Mouse (Mus musculus) hindbrain, embryonic 13.5 days (tissue): ENCODE measurements at regions not wholly inside any gene's neighbourhood (a gene's known extent, or its start where the extent isn't known, plus 50 kb on each side); places are given as distances from the start of the nearest gene placed in this dataset.

Experiments used
- ATAC-seq: fragments of 200-750 bp; cut with Nextera tagmentation; 2 replicates; pipeline ENCODE4 v1.8.0; 2017; ENCODE audit warnings: moderate TSS enrichment; ENCODE audit not compliant: low FRiP score
- H3K27ac ChIP-seq: fragments of 300-500 bp; sonication (generic); 2 replicates; pipeline ENCODE4 v1.5.1; 2015; ENCODE audit warnings: inconsistent platforms, mild to moderate bottlenecking, moderate library complexity
- H3K27me3 ChIP-seq: fragments of 300-500 bp; sonication (generic); 2 replicates; pipeline ENCODE4 v1.6.1; 2015; ENCODE audit warnings: mild to moderate bottlenecking, inconsistent platforms
- H3K36me3 ChIP-seq: fragments of 300-500 bp; sonication (generic); 2 replicates; pipeline ENCODE4 v1.6.1; 2015; ENCODE audit warnings: mild to moderate bottlenecking, inconsistent platforms
- H3K4me1 ChIP-seq: fragments of 300-500 bp; sonication (generic); replicated peaks from 2 replicates; pipeline ENCODE4 v1.6.1; 2015; ENCODE audit warnings: inconsistent platforms
- H3K4me2 ChIP-seq: fragments of 300-500 bp; sonication (generic); 2 replicates; pipeline ENCODE4 v1.6.1; 2015; ENCODE audit warnings: inconsistent platforms, mild to moderate bottlenecking, moderate library complexity
- H3K4me3 ChIP-seq: fragments of 300-500 bp; sonication (generic); 2 replicates; pipeline ENCODE4 v1.5.1; 2015; ENCODE audit warnings: mild to moderate bottlenecking, inconsistent platforms
- H3K9ac ChIP-seq: fragments of 300-500 bp; sonication (generic); 2 replicates; pipeline ENCODE4 v1.6.1; 2015; ENCODE audit warnings: mild to moderate bottlenecking, inconsistent platforms
- H3K9me3 ChIP-seq: fragments of 300-500 bp; sonication (generic); 2 replicates; pipeline ENCODE4 v1.6.1; 2016; ENCODE audit warnings: inconsistent platforms
- WGBS: fragments of 180-500 bp; shearing (Covaris S2); methylation state at CpG from one replicate; pipeline ENCODE4 v1.1.7; 2015; 5-methylcytosine and 5-hydroxymethylcytosine counted together

DNA sequence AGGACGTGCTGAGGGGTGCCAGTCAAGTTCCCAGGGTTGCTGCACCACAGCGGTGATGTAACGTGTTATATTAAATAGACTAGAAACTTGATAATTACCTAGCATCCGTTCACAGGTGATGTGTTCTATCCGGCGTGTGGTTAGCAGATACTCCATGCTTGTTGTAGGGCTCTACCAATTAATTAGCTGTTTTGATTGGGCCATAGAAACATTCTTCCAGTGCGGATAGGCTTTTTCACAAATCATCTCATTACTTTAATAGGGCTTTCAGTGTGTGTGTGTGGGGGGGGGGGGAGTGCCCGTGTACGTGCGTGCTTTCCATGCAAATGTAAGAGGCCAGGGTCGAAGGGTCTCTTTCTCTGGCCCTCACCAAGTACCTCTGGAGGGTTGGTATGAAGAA is 110.6 kb downstream of the Kctd15 start:
- no peak for ATAC-seq
- 86% methylated on average over 11 of the region's 11 CpGs for WGBS

DNA sequence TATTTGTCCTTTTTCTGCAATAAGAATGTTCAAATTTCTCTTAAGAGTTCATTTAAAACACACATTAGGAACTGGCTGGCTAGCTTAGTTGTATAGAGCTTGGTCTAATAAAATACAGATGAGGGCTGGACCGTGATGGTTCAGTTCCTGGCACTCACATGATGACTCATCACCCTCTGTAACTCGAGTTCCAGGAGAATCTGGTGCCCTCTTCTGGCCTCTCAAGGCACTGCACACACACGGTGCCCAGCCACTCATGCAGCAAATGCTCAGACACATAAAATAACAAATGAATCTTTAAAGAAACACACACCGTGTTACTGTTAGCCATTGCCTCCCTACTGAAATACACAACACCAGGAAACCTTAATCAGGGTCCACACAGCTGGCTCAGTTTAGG is 114.6 kb downstream of the Kctd15 start:
- H3K9ac ChIP-seq: no peak overlapping the region
- H3K9me3 ChIP-seq: no peaks in the 10 kb centered on the region; the same call in 1 of the 2 replicates
- no peak for ATAC-seq
- no peaks in the 10 kb centered on the region for H3K36me3 ChIP-seq
- no peak overlapping the region for H3K27ac ChIP-seq
- no peak overlapping the region for H3K4me2 ChIP-seq
- no peak overlapping the region for H3K4me3 ChIP-seq
- no peaks in the 10 kb centered on the region for H3K27me3 ChIP-seq
- no peaks in the 10 kb centered on the region for H3K4me1 ChIP-seq
- WGBS: 82% methylated on average over 4 of the region's 4 CpGs

More for the DNA sequence above, 110.6 kb downstream of the Kctd15 start:
- Histone ChIP-seq H3K4me3 (no peak overlapping the region), H3K9me3 (no peaks in the 10 kb centered on the region; the same call in 1 of the 2 replicates), H3K4me2 (no peak overlapping the region), H3K9ac (no peak overlapping the region), H3K27me3 (no peaks in the 10 kb centered on the region), H3K36me3 (no peaks in the 10 kb centered on the region), H3K27ac (no peak overlapping the region), H3K4me1 (no peaks in the 10 kb centered on the region)

GRCm38 (mm10) chr7:34541000-34541399 is 115.5 kb downstream of the Kctd15 start:
- no peaks in the 10 kb centered on the region for H3K36me3 ChIP-seq
- H3K27ac ChIP-seq: no peak overlapping the region
- WGBS: 74% methylated on average over 4 of the region's 4 CpGs
- H3K4me3 ChIP-seq: no peak overlapping the region
- H3K9ac ChIP-seq: no peak overlapping the region
- H3K4me2 ChIP-seq: no peak overlapping the region
- no peaks in the 10 kb centered on the region for H3K4me1 ChIP-seq
- H3K27me3 ChIP-seq: no peaks in the 10 kb centered on the region
- ATAC-seq: no peak
- no peaks in the 10 kb centered on the region; the same call in 1 of the 2 replicates for H3K9me3 ChIP-seq

- no peak overlapping the region for H3K4me3 ChIP-seq
- 98% methylated on average over 2 of the region's 2 CpGs for WGBS
- H3K4me2 ChIP-seq: no peak overlapping the region
- no peaks in the 10 kb centered on the region for H3K4me1 ChIP-seq
- no peak overlapping the region for H3K27ac ChIP-seq
- H3K9me3 ChIP-seq: no peaks in the 10 kb centered on the region; the same call in 1 of the 2 replicates
- no peak for ATAC-seq
- H3K9ac ChIP-seq: no peak overlapping the region
- no peaks in the 10 kb centered on the region for H3K36me3 ChIP-seq
- H3K27me3 ChIP-seq: no peaks in the 10 kb centered on the region
Measured at GRCm38 (mm10) chr7:34539856-34540255, 116.7 kb downstream of the Kctd15 start.

DNA sequence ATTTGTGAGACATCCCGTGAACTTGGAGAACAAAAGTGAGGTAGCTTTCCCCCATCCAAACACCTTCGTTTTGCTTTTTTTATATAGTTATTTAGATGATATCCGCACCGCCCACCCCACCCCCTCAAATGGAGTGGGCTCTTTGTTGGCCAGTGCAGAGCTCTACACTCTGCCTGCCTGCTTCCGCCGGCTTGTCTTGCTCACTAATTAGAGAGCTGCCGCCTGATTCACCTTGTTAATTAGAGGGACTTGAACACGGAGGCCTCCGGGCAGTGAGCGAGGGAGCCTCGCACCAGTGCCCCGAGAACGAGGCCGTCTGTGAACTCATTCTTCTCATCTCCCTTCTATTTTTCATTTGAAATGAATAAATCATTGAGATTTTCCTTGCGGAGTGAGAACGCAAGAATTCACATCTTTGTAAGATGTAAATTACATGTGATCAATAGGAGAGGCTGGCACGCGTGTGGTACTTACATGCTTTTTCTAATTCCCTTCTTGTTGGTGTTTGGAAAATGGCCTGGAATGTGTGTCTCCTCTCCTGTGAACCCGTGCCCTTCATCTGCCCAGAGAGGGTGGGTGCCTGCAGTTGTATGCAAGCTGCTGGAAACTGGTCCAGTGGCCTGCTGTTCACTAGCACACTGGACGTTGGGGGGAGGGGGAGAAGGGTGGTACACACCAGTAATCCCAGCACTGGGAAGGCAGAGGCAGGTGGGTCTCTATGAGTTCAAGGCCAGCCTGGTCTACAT is 118.0 kb downstream of the Kctd15 start:
- Histone ChIP-seq H3K9ac (no peak overlapping the region), H3K4me1 (no peaks in the 10 kb centered on the region), H3K4me3 (no peak overlapping the region), H3K4me2 (no peak overlapping the region), H3K9me3 (no peaks in the 10 kb centered on the region; the same call in 1 of the 2 replicates), H3K27me3 (no peaks in the 10 kb centered on the region), H3K27ac (no peak overlapping the region), H3K36me3 (no peaks in the 10 kb centered on the region)
- no peak for ATAC-seq
- 83% methylated on average over 20 of the region's 20 CpGs for WGBS

- no peaks in the 10 kb centered on the region for H3K27me3 ChIP-seq
- ATAC-seq: no peak
- H3K4me3 ChIP-seq: no peak overlapping the region
- H3K36me3 ChIP-seq: no peaks in the 10 kb centered on the region
- no peak overlapping the region for H3K4me2 ChIP-seq
- WGBS: 82% methylated on average over 9 of the region's 9 CpGs
- H3K9me3 ChIP-seq: no peaks in the 10 kb centered on the region; the same call in 1 of the 2 replicates
- H3K9ac ChIP-seq: no peak overlapping the region
- no peaks in the 10 kb centered on the region for H3K4me1 ChIP-seq
- no peak overlapping the region for H3K27ac ChIP-seq
Measured at GRCm38 (mm10) chr7:34537122-34537521, 119.4 kb downstream of the Kctd15 start.

GRCm38 (mm10) chr7:34534241-34534640 is 122.3 kb downstream of the Kctd15 start:
- no peaks in the 10 kb centered on the region for H3K36me3 ChIP-seq
- ATAC-seq: no peak
- no peak overlapping the region for H3K4me3 ChIP-seq
- no peaks in the 10 kb centered on the region for H3K4me1 ChIP-seq
- no peak overlapping the region for H3K9ac ChIP-seq
- WGBS: 75% methylated on average over 5 of the region's 5 CpGs
- no peaks in the 10 kb centered on the region for H3K9me3 ChIP-seq
- no peak overlapping the region for H3K27ac ChIP-seq
- no peaks in the 10 kb centered on the region for H3K27me3 ChIP-seq
- H3K4me2 ChIP-seq: no peak overlapping the region

GRCm38 (mm10) chr7:34531639-34532038 is 124.9 kb downstream of the Kctd15 start:
- WGBS: 88% methylated on average over 3 of the region's 3 CpGs
- no peaks in the 10 kb centered on the region for H3K36me3 ChIP-seq
- ATAC-seq: no peak
- no peaks in the 10 kb centered on the region for H3K9me3 ChIP-seq
- no peak overlapping the region for H3K4me2 ChIP-seq
- H3K27ac ChIP-seq: no peak overlapping the region
- no peak overlapping the region for H3K4me3 ChIP-seq
- no peaks in the 10 kb centered on the region for H3K27me3 ChIP-seq
- no peaks in the 10 kb centered on the region for H3K4me1 ChIP-seq
- no peak overlapping the region for H3K9ac ChIP-seq

DNA sequence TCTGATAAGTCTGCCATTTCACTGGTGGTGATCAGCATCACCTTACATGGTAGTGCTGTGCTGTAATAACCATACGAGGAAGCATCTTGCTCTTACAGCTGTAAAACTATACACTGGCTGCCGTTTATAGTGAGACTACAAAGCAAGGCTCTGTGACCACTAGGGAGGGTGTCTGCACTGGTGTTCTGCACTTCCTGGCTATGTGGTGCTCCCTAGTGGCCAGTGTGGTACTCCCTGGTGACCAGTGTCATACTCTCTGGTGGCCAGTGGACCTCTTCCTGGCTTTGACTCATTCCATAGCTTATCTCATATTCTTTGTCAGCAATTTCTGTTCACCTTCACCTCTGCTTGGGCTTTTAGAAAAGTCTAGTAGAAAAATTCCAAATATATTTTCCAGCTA is 114.7 kb upstream of the Lsm14a start:
- WGBS: 82% methylated on average over 2 of the region's 2 CpGs
- H3K27ac ChIP-seq: no peak overlapping the region
- H3K9ac ChIP-seq: no peak overlapping the region
- H3K36me3 ChIP-seq: no peaks in the 10 kb centered on the region
- no peak overlapping the region for H3K4me3 ChIP-seq
- H3K4me2 ChIP-seq: no peak overlapping the region
- ATAC-seq: no peak
- H3K4me1 ChIP-seq: no peaks in the 10 kb centered on the region
- no peaks in the 10 kb centered on the region for H3K27me3 ChIP-seq
- 0 out of 2 replicates have a peak, but pooled peaks cover 3% of the 10 kb centered on the region for H3K9me3 ChIP-seq

DNA sequence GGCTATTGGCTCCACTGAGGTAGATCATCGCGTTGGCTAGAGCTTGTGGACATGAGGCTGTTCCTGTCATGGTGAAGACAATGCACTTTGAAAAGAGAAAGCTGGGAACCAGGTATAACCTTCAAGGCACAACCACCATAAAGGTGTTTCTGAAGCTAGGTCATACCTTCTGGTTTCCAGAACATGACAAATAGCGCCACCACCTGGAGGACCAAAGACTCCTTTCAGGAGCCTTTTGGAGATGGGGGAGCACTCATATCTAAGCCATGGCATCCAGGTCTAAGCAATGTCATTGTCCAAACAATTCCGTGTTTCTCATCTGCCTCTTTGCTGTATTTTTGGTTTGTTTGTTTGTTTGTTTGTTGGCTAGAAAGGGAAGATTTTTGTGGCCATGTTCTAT is 113.7 kb upstream of the Lsm14a start:
- Histone ChIP-seq H3K36me3 (no peaks in the 10 kb centered on the region), H3K27me3 (no peaks in the 10 kb centered on the region), H3K27ac (no peak overlapping the region), H3K9me3 (0 out of 2 replicates have a peak, but pooled peaks cover 3% of the 10 kb centered on the region), H3K4me3 (no peak overlapping the region), H3K9ac (no peak overlapping the region), H3K4me1 (no peaks in the 10 kb centered on the region), H3K4me2 (no peak overlapping the region)
- 69% methylated on average over 4 of the region's 4 CpGs for WGBS
- no peak for ATAC-seq

GRCm38 (mm10) chr7:34493892-34494291 is 100.8 kb upstream of the Lsm14a start:
- ATAC-seq: no peak
- no peaks in the 10 kb centered on the region for H3K9me3 ChIP-seq
- H3K36me3 ChIP-seq: no peaks in the 10 kb centered on the region
- no peaks in the 10 kb centered on the region for H3K27me3 ChIP-seq
- 71% methylated on average over 10 of the region's 10 CpGs for WGBS
- H3K4me2 ChIP-seq: no peak overlapping the region
- H3K27ac ChIP-seq: no peak overlapping the region
- H3K9ac ChIP-seq: no peak overlapping the region
- H3K4me1 ChIP-seq: no peaks in the 10 kb centered on the region
- no peak overlapping the region for H3K4me3 ChIP-seq

DNA sequence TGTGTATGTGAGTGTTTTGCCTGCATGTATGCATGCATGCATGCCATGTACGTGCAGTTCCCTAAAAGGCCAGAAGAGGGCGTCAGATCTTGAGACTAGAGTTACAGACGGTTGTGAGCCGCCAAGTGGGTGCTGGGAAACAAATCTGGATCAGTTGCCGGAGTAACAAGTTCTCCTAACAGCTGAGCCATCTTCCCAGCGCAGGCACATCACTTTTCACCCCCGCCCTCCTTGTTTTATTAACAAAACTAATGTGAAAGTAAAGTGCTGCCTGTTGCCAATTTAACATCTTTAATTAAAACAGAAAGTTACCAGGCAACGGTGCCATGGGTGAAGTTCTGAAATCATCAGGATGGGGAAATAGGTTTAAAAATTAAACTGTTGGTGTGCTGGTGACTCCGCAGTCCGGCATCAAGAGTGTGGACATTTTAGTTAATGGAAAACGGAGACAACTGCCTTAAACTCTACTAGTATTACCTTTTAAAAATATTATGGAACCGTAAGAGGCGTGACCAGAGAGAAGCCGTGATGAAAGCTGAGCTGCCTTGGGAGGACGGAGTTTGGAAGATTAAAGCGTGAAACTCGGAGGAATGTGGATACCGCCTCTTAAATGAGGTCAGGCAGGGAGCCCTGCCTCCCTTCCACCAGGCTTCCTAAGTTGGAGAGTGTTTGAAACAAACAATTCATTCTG is 91.9 kb upstream of the Lsm14a start:
- 74% methylated on average over 18 of the region's 18 CpGs for WGBS
- H3K4me2 ChIP-seq: no peak overlapping the region
- H3K9ac ChIP-seq: no peak overlapping the region
- H3K9me3 ChIP-seq: 0 out of 2 replicates have a peak, but pooled peaks cover 3% of the 10 kb centered on the region
- no peak overlapping the region for H3K27ac ChIP-seq
- no peaks in the 10 kb centered on the region for H3K36me3 ChIP-seq
- no peaks in the 10 kb centered on the region for H3K4me1 ChIP-seq
- H3K27me3 ChIP-seq: no peaks in the 10 kb centered on the region
- no peak for ATAC-seq
- H3K4me3 ChIP-seq: no peak overlapping the region

DNA sequence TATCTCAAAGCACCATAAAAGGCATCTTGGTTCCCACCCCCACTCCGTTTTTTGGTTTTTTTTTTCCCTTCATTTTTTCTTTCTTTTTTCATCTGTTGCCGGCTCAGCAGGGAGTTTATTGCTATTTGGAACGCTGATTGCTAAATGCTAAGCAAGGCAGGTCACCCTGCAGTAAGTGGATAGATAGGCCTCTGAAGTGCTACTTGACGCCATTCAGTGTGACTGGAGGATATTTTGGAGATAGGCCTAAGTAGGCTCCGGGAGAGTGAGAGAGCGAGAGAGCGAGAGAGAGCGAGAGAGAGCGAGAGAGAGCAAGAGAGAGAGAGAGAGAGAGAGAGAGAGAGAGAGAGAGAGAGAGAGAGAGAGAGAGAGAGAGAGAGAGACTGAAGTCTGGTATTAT is 90.3 kb upstream of the Lsm14a start:
- 85% methylated on average over 9 of the region's 9 CpGs for WGBS
- no peak for ATAC-seq

More for the DNA sequence above, 90.3 kb upstream of the Lsm14a start:
- no peaks in the 10 kb centered on the region for H3K4me1 ChIP-seq
- H3K27ac ChIP-seq: no peak overlapping the region
- no peak overlapping the region for H3K9ac ChIP-seq
- no peaks in the 10 kb centered on the region for H3K36me3 ChIP-seq
- no peak overlapping the region for H3K4me3 ChIP-seq
- no peak overlapping the region for H3K4me2 ChIP-seq
- H3K27me3 ChIP-seq: no peaks in the 10 kb centered on the region
- H3K9me3 ChIP-seq: 0 out of 2 replicates have a peak, but pooled peaks cover 3% of the 10 kb centered on the region
